Mouse (Mus musculus) forebrain, embryonic 12.5 days (tissue): ENCODE data around the gene Aldh1l1. TPM values are rescaled to one million over a fixed set of nuclear protein-coding genes. Genes with fewer than 3 reads are reported as not detected.

Experiments used
- ATAC-seq: fragments of 200-750 bp; cut with Nextera tagmentation; 2 replicates; pipeline ENCODE4 v1.8.0; 2017; ENCODE audit warnings: moderate TSS enrichment; ENCODE audit not compliant: low FRiP score
- H3K27ac ChIP-seq: fragments of 300-500 bp; sonication (generic); 2 replicates; pipeline ENCODE4 v1.5.1; 2016; ENCODE audit warnings: mild to moderate bottlenecking
- H3K27me3 ChIP-seq: fragments of 300-500 bp; sonication (generic); 2 replicates; pipeline ENCODE4 v1.6.1; 2016; ENCODE audit warnings: mild to moderate bottlenecking
- H3K36me3 ChIP-seq: fragments of 300-500 bp; sonication (generic); replicated peaks from 2 replicates; pipeline ENCODE4 v1.6.1; 2016; ENCODE audit warnings: mild to moderate bottlenecking
- H3K4me1 ChIP-seq: fragments of 300-500 bp; sonication (generic); 2 replicates; pipeline ENCODE4 v1.6.1; 2016
- H3K4me2 ChIP-seq: fragments of 300-500 bp; sonication (generic); 2 replicates; pipeline ENCODE4 v1.6.1; 2016; ENCODE audit warnings: mild to moderate bottlenecking, moderate library complexity
- H3K4me3 ChIP-seq: fragments of 300-500 bp; sonication (generic); replicated peaks from 2 replicates; pipeline ENCODE4 v1.5.1; 2016; ENCODE audit warnings: mild to moderate bottlenecking
- H3K9ac ChIP-seq: fragments of 300-500 bp; sonication (generic); 2 replicates; pipeline ENCODE4 v1.6.1; 2016; ENCODE audit warnings: mild to moderate bottlenecking
- H3K9me3 ChIP-seq: fragments of 300-500 bp; sonication (generic); 2 replicates; pipeline ENCODE4 v1.6.1; 2016
- WGBS: fragments of 180-500 bp; shearing (Covaris S2); methylation state at CpG from one replicate; pipeline ENCODE4 v1.1.7; 2016; 5-methylcytosine and 5-hydroxymethylcytosine counted together
- polyA plus RNA-seq: library from polyadenylated mRNA; unstranded; fragments of >200 nt; fragmentation: Nextera tagmentation; extraction: Ambion mirVana; gene quantifications from 2 replicates; pipeline ENCODE4 v1.2.1, GENCODE M21; 2016

Gene Aldh1l1
- polyA plus RNA-seq, 1 experiment from 2014 or later: 2.0 TPM

DNA sequence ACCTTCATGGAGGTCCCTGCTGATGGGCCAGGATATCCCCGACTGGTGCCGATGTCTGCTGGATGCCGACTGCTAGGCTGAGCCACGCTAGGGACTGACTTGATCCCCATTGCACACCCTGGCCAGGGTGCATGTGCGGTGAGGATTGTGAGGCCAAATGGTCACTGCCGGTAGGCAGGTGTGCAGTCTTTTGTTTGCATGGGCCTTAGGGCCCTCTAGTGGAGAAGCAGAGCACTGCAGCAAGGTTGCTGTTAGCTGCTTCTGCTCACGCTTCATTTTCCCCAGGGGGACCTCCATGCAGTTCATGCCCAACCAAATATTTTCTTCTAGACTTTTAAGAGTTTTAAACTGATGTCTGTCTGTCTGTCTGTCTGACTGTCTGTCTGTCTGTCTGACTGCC, 120.3 kb downstream of the Aldh1l1 start:
- Histone ChIP-seq H3K27ac (no peak overlapping the region), H3K36me3 (no peaks in the 10 kb centered on the region), H3K4me3 (no peak overlapping the region), H3K4me2 (no peak overlapping the region), H3K9me3 (no peaks in the 10 kb centered on the region), H3K9ac (no peak overlapping the region), H3K4me1 (peaks cover 12% of the 10 kb centered on the region), H3K27me3 (peaks cover 13% of the 10 kb centered on the region)
- no peak for ATAC-seq
- 25% methylated on average over 7 of the region's 7 CpGs for WGBS

DNA sequence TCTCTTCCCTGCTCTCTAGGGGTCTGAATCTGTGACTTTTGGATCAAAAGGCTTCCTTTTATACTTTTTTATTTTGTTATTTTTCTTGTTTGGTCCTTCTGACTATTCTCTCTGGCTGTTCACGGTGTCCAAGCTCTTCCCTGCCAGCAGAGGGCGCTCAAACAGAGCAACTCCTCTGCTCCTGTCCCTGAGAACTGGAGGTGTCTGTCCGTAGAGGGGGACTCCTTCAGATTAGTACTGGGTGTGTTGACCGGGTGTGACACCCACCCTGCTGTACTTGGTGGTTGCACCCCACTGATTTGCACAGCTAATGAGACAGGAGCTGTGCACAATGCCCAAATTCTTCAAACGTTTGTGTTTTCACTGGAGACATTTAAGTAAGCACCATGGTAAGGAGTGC, 121.0 kb downstream of the Aldh1l1 start:
- Histone ChIP-seq H3K4me1 (peaks cover 12% of the 10 kb centered on the region), H3K36me3 (no peaks in the 10 kb centered on the region), H3K4me2 (no peak overlapping the region), H3K27ac (no peak overlapping the region), H3K4me3 (no peak overlapping the region), H3K9me3 (no peaks in the 10 kb centered on the region), H3K27me3 (peaks cover 13% of the 10 kb centered on the region), H3K9ac (no peak overlapping the region)
- no peak for ATAC-seq
- WGBS: 18% methylated on average over 5 of the region's 5 CpGs

DNA sequence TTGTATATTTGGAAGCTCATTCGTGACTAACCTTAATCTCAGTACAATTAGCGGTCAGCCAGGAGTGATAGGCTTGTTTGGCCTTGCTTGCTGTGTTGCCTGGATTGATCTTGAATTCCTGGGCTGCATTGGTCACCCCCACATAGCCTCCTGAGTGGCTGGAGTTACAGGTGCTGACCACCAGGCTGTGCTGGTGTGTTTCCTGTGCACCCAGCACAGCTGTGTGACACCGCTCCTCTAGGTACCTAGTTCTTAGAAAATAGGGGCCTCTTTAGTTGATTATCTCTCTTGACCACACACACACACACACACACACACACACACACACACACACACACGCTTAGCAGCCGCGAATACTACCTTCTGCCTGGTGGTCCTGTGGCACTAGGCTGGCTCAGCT, 122.0 kb downstream of the Aldh1l1 start:
- no peak for ATAC-seq
- 64% methylated on average over 6 of the region's 6 CpGs for WGBS

DNA sequence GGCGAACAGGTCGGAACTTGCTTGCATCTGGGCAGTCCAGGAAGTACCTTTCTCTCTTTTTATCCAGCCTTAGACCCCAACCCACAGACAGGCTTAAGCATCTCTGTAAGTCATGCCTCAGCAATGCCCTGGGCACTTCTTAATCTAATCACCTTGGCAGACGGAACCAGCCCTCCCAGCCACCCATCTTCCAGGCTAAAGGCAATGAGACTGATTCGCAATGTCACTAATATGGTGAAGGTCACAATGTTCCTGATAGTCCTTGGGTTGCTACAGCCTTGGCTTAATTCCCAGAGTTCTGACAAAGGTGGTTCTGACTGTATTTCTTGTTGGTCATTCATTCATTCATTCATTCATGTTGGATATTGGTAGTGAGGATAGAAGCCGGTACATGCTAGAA, 124.0 kb downstream of the Aldh1l1 start:
- Histone ChIP-seq H3K27me3 (peaks cover 10% of the 10 kb centered on the region), H3K4me1 (peaks cover 6% of the 10 kb centered on the region), H3K9ac (no peak overlapping the region), H3K36me3 (no peaks in the 10 kb centered on the region), H3K4me3 (no peak overlapping the region), H3K9me3 (no peaks in the 10 kb centered on the region), H3K4me2 (no peak overlapping the region), H3K27ac (no peak overlapping the region)
- 92% methylated on average over 5 of the region's 5 CpGs for WGBS
- ATAC-seq: no peak

More for the DNA sequence above, 122.0 kb downstream of the Aldh1l1 start:
- H3K9me3 ChIP-seq: no peaks in the 10 kb centered on the region
- H3K4me1 ChIP-seq: peaks cover 12% of the 10 kb centered on the region
- no peak overlapping the region for H3K27ac ChIP-seq
- no peak overlapping the region for H3K4me2 ChIP-seq
- H3K27me3 ChIP-seq: peaks cover 10% of the 10 kb centered on the region
- H3K4me3 ChIP-seq: no peak overlapping the region
- H3K9ac ChIP-seq: no peak overlapping the region
- H3K36me3 ChIP-seq: no peaks in the 10 kb centered on the region

DNA sequence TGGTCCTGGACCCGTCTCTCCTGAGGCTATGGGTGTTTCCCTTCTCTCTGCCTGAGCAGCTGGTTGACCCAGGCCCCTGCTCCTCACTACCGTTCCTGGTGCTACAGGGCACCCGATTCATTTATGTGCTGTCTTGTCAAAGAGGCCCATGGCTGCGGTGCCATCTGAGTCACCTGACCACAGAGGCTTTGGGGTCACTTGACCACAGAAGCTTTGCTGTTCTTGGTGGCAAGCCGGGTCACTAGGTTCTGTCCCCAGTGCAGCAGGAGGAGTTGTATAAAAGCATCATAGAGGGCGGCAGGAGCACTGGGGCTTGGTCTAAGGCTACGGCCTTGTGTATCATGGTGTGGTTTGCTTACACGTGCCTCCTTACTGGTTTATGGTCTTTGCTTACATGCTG, 127.0 kb downstream of the Aldh1l1 start:
- no peak overlapping the region for H3K4me2 ChIP-seq

DNA sequence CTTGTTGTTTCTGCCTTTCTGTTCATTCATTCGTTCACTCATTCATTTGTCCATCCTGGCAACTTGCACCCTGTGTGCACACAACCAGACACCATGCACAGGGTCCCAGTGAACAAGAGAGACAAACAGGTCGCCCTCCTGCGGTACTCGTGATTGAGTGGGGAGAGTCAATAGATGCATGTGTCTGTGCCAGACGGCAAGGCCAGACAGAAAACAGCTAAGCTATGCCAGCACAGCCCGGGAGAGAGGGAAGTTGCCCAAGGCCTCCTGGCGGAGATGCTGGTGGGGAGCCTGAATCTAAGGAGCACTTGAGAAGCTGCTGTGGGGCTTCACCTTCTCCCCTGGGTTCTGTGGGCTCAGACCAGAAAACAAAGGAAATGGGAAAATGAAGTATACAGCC, 129.1 kb downstream of the Aldh1l1 start:
- no peaks in the 10 kb centered on the region for H3K36me3 ChIP-seq
- no peak overlapping the region for H3K4me2 ChIP-seq
- H3K27me3 ChIP-seq: no peaks in the 10 kb centered on the region
- no peak overlapping the region for H3K9ac ChIP-seq
- H3K27ac ChIP-seq: no peak overlapping the region
- no peak overlapping the region for H3K4me3 ChIP-seq
- no peaks in the 10 kb centered on the region for H3K4me1 ChIP-seq
- WGBS: 76% methylated on average over 7 of the region's 7 CpGs
- no peak for ATAC-seq
- H3K9me3 ChIP-seq: no peaks in the 10 kb centered on the region

More for the DNA sequence above, 127.0 kb downstream of the Aldh1l1 start:
- H3K27me3 ChIP-seq: no peaks in the 10 kb centered on the region
- no peak overlapping the region for H3K9ac ChIP-seq
- H3K36me3 ChIP-seq: no peaks in the 10 kb centered on the region
- H3K4me1 ChIP-seq: no peaks in the 10 kb centered on the region
- no peak overlapping the region for H3K27ac ChIP-seq
- H3K9me3 ChIP-seq: no peaks in the 10 kb centered on the region
- no peak overlapping the region for H3K4me3 ChIP-seq
- 88% methylated on average over 8 of the region's 8 CpGs for WGBS
- ATAC-seq: no peak

DNA sequence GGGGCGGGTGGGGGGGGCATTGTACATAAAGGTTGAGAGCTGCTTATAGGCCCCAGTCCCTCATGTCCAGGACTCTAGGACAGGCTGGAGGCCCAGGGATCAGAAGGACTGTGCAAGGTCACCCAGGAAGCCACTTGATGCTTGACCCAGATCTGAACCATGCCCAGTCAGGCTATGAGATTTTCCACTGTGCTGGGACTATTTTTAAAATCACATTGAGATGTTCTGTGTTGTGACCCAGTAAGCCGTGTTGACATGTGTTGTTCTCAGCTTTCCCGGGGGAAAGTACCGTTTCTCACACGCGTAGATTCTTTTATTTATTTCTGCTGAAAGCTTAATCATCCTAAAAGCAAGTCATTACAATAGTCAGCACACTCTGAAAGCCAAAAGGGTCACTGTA, 129.8 kb downstream of the Aldh1l1 start:
- Histone ChIP-seq H3K36me3 (no peaks in the 10 kb centered on the region), H3K4me2 (no peak overlapping the region), H3K4me3 (no peak overlapping the region), H3K27ac (no peak overlapping the region), H3K27me3 (no peaks in the 10 kb centered on the region), H3K4me1 (peaks cover 3% of the 10 kb centered on the region; the same call in 1 of the 2 replicates), H3K9me3 (no peaks in the 10 kb centered on the region), H3K9ac (no peak overlapping the region)
- 78% methylated on average over 6 of the region's 6 CpGs for WGBS
- no peak for ATAC-seq

DNA sequence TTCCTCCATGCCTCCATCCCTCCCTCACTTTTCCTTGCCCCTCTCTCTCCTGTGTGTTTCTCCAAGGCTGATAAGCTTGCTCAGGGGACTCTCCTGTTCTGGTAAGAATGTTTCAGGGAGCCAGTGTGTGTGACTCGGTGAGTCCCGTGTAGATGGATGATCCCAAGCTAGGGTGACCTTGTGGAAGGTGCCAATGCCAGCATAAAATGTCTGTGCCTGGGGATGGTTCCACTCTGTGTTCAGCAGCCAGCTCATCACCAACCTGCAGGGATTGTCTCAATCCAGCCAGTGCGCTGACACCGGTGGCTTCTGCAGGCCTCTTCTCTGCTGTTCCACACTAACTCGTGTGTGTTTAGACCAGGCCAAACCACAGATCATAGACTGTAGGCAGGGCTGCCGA, 130.3 kb downstream of the Aldh1l1 start:
- ATAC-seq: no peak
- Histone ChIP-seq H3K27me3 (no peaks in the 10 kb centered on the region), H3K4me2 (no peak overlapping the region)

DNA sequence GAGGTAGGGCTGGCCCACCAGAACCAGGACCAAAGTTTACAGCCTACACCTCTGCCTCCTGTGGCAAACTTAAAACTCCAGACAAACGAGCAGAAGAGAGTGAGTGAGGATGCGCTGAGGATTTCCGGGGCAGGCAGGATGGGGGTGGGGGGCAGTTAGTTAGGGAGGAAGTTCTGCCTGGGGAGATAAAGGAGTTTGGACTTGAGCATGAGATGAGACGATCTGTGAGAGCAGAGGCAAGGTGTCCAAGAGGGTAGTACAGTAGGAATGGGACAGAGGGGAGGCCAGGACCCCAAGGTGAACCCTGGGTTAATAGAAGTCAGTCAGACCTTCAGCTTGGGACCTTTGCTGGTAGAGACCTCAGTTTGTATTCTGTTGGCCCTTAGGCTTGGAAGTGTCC, 132.0 kb downstream of the Aldh1l1 start:
- ATAC-seq: no peak
- WGBS: 81% methylated on average over 4 of the region's 4 CpGs
- H3K27ac ChIP-seq: no peak overlapping the region

More for the DNA sequence above, 130.3 kb downstream of the Aldh1l1 start:
- Histone ChIP-seq H3K9me3 (no peaks in the 10 kb centered on the region), H3K4me1 (peaks cover 5% of the 10 kb centered on the region; the same call in 1 of the 2 replicates), H3K4me3 (no peak overlapping the region), H3K9ac (no peak overlapping the region), H3K27ac (no peak overlapping the region), H3K36me3 (no peaks in the 10 kb centered on the region)
- WGBS: 89% methylated on average over 6 of the region's 6 CpGs

DNA sequence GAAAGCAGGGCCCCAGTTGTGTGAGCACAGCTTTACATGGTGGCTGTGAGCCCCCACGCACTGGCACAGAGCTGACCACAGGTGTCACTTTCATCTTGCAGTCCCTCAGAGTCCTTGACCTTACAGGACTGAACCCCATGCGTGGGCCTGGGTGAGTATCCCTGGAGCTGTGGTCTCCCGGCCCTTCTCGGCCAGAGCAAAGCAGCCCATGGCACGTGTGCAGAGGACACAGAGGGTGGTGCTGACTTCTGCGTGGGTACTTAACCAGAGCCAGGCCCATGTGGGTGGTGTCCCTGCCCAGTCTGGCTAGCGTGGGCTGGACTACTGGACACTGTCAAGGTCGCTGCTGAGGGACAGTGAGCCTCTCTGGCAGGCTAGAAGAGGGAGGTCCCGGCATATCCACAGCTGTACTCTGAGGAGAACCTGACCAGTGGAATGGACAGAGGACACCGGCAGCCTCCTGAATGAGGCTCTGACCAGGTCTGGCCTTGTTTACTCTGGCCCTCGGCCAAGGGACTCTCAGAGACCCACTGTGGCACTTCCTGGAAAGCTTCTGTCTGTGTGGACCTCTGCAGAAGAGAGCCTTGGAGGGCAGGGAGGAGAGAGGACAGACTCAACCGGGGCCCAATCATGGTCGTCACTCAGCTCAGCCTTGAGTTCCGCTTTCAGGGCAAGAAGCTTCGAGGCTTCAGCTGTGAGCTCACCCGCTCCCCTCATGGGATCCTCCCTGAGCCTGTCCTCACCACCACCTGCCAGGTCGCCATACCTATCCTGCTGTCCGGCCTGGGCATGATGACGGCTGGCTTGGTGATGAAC, 132.8 kb downstream of the Aldh1l1 start:
- H3K27me3 ChIP-seq: no peaks in the 10 kb centered on the region
- no peak for ATAC-seq
- no peak overlapping the region for H3K4me3 ChIP-seq
- no peak overlapping the region for H3K27ac ChIP-seq
- H3K9ac ChIP-seq: no peak overlapping the region
- H3K36me3 ChIP-seq: no peaks in the 10 kb centered on the region
- H3K4me1 ChIP-seq: peaks cover 5% of the 10 kb centered on the region; the same call in 1 of the 2 replicates
- 87% methylated on average over 19 of the region's 19 CpGs for WGBS
- no peak overlapping the region for H3K4me2 ChIP-seq
- H3K9me3 ChIP-seq: no peaks in the 10 kb centered on the region

More for the DNA sequence above, 132.0 kb downstream of the Aldh1l1 start:
- Histone ChIP-seq H3K36me3 (no peaks in the 10 kb centered on the region), H3K4me1 (peaks cover 5% of the 10 kb centered on the region; the same call in 1 of the 2 replicates), H3K9me3 (no peaks in the 10 kb centered on the region), H3K27me3 (no peaks in the 10 kb centered on the region), H3K4me2 (no peak overlapping the region), H3K9ac (no peak overlapping the region), H3K4me3 (no peak overlapping the region)

DNA sequence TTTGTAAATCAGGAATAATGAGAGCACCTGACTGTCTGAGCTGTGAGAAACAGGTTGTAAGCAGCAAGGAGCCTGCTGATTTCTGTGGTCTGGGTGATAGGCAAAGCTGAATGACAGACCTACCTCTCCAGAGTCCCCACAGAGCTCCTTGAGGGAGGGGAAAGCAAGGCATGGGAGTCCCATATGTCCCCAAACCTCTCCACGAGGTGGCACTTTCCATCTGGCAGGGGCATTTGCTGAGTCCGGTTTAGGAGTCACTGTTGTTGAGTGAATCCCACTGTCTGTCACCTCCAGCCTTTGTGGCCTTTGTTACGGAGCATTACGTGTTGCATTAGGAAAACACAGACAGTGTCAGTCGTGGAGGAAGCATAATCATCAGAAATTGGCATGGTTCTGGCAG, 133.7 kb downstream of the Aldh1l1 start:
- 78% methylated on average over 5 of the region's 5 CpGs for WGBS
- Histone ChIP-seq H3K27me3 (no peaks in the 10 kb centered on the region), H3K9ac (no peak overlapping the region), H3K4me2 (no peak overlapping the region), H3K4me3 (no peak overlapping the region), H3K27ac (no peak overlapping the region), H3K4me1 (peaks cover 5% of the 10 kb centered on the region; the same call in 1 of the 2 replicates), H3K9me3 (no peaks in the 10 kb centered on the region), H3K36me3 (no peaks in the 10 kb centered on the region)
- ATAC-seq: no peak

DNA sequence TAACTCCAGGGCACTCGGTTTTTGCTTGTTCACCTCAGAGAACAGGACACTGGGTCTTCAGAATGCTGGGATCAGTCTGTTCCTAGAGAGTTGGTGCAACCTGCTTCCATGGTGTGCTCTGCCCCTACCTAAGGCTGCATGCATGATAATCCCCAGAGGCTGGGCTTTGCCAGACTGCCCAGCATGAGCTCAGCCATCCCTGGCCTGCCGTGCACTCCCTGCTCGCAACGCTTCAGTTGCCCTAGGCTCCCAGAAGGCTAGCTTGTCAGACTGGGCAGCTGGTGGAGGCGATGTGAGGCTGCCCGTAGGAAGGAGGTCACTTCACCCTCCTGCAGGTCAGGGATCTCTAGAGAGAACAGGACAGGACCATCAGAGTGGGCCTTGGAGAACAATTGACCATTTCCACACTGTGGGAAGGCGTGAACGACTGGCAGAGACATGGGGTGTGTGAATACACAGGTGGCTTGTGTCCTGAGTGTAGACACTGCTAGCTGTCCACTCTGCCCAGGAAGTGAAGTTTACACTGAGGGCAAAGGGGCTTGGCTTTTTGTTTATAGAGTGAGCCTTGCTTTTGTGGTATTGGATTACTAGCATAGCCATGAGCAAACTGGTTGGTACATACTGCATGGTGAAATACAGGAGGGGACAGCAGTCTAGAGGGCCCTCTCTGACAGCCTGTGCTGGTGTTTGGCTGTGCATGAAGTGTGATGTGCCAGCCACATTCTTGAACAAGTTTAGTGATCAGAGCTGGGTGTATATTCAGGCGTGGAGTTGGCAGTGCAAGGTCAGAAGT, 134.8 kb downstream of the Aldh1l1 start:
- Histone ChIP-seq H3K4me1 (peaks cover 5% of the 10 kb centered on the region; the same call in 1 of the 2 replicates), H3K4me3 (no peak overlapping the region), H3K4me2 (no peak overlapping the region), H3K9me3 (no peaks in the 10 kb centered on the region), H3K36me3 (no peaks in the 10 kb centered on the region), H3K9ac (no peak overlapping the region), H3K27ac (no peak overlapping the region), H3K27me3 (no peaks in the 10 kb centered on the region)
- no peak for ATAC-seq
- 45% methylated on average over 9 of the region's 9 CpGs for WGBS
